Mouse (Mus musculus): ENCODE measurements around the gene Cfap77.

DNA sequence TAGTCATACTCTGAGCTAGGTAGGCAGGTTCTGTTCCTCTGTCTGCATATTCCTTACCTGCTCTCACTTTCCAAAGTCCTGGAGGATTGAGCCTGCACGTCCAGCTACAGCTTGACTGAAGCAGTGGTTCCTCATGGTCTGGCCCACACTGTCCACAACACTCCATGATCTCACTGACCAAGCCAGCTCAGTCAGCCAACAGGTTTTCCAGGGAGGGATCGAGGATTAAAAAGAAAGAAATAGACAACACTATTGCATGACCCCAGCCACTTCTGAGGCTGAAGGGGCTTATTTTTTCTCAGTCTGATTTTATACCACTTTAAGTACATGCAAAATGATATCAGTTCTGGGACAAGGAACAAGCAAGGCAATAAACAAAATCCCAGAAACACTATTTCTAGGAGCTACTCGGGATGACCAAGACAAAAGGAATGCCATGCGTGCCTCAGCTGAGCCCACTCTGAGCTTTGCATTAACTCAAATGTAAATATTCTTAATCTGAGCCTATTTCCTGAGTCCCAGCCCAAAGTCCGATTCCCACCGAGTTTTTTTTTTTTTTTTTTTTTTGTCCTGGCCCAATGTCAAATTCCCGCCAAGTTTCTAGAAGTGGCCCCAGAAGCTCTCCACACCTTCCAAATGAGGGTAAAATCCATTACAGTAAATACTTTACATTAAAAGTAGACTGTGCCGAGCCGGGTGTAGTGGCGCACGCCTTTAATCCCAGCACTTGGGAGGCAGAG lies 20.6 kb upstream of the Cfap77 start:
- TF ChIP-seq CTCF (IDR thresholded peaks at IDR 0.05; ENCODE audit: borderline replicate concordance, control insufficient read depth, extremely low read depth, insufficient read depth, low read length, poor library complexity) (no peak), POLR2A (IDR thresholded peaks at IDR 0.05; ENCODE audit: control insufficient read depth, extremely low read depth, insufficient read depth, low read length, poor library complexity) (no peak)
